Mouse (Mus musculus) stomach, postnatal 0 days (tissue): ENCODE measurements around the gene Man2a1.

Experiments
- CTCF ChIP-seq: IDR thresholded peaks from 2 replicates; pipeline ENCODE4 v1.5.1; 2016; ENCODE audit warnings: antibody characterized with exemption, low read depth, mild to moderate bottlenecking, moderate library complexity
- EP300 ChIP-seq: optimal IDR thresholded peaks from 2 replicates; pipeline ENCODE3; 2016; ENCODE audit warnings: antibody characterized with exemption

DNA sequence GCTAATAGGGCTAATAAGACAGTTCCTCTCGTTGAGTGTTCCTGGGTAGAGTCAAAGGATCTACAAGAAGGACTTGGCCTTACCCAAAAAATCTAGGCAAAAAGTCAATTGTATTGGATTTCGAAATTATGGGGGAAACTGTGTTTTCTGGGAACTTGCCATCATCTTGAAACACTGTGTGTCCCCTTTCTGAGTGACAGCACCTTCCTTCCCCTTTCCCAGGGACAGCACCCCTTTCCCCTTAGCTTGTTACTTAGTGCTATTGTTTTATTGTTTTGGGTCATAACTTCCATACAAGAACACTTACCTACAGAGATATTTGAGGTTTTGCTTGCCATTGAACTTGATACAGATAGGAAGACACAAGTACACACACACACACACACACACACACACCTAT, 8.2 kb upstream of the Man2a1 start:
- no peak for TF ChIP-seq CTCF
- no peak for TF ChIP-seq EP300
